Mouse (Mus musculus) embryonic facial prominence, embryonic 14.5 days (tissue): ENCODE measurements around the gene Slc22a8. TPM values are rescaled to one million over a fixed set of nuclear protein-coding genes. Genes with fewer than 3 reads are reported as not detected.
A peak's percentile ranks its signal among the peaks of the same experiment; 100 is the strongest.

Experiments used
- ATAC-seq: fragments of 200-750 bp; cut with Nextera tagmentation; 2 replicates; pipeline ENCODE4 v1.8.0; 2017; ENCODE audit warnings: low read depth, moderate number of reproducible peaks, moderate TSS enrichment
- DNase-seq: peaks from one replicate; pipeline ENCODE4 v3.0.0-alpha.2; 2015; ENCODE audit warnings: low spot score
- H3K27ac ChIP-seq: fragments of 300-500 bp; sonication (generic); replicated peaks from 2 replicates; pipeline ENCODE4 v1.5.1; 2014; ENCODE audit warnings: low read depth, mild to moderate bottlenecking, low read length, moderate library complexity
- H3K27me3 ChIP-seq: fragments of 300-500 bp; sonication (generic); replicated peaks from 2 replicates; pipeline ENCODE4 v1.6.1; 2014; ENCODE audit warnings: low read length; ENCODE audit not compliant: control insufficient read depth, insufficient read depth
- H3K36me3 ChIP-seq: fragments of 300-500 bp; sonication (generic); 2 replicates; pipeline ENCODE4 v1.6.1; 2014; ENCODE audit warnings: low read length, mixed read lengths; ENCODE audit not compliant: control insufficient read depth, insufficient read depth
- H3K4me1 ChIP-seq: fragments of 300-500 bp; sonication (generic); 2 replicates; pipeline ENCODE4 v1.6.1; 2014; ENCODE audit warnings: antibody characterized with exemption, low read length; ENCODE audit not compliant: control insufficient read depth, insufficient read depth
- H3K4me2 ChIP-seq: fragments of 300-500 bp; sonication (generic); 2 replicates; pipeline ENCODE4 v1.6.1; 2014; ENCODE audit warnings: low read depth, mild to moderate bottlenecking, low read length, moderate library complexity, mixed read lengths
- H3K4me3 ChIP-seq: fragments of 300-500 bp; sonication (generic); 2 replicates; pipeline ENCODE4 v1.5.1; 2014; ENCODE audit warnings: low read depth, mild to moderate bottlenecking, low read length
- H3K9ac ChIP-seq: fragments of 300-500 bp; sonication (generic); 2 replicates; pipeline ENCODE4 v1.6.1; 2014; ENCODE audit warnings: low read depth, mild to moderate bottlenecking, low read length, moderate library complexity, mixed read lengths
- H3K9me3 ChIP-seq: fragments of 300-500 bp; sonication (generic); 2 replicates; pipeline ENCODE4 v1.6.1; 2016; ENCODE audit warnings: low read length; ENCODE audit not compliant: control insufficient read depth
- WGBS: fragments of 180-500 bp; shearing (Covaris S2); extraction: QIAGEN DNeasy Blood & Tissue Kit; methylation state at CpG from one replicate; pipeline ENCODE4 v1.1.7; 2014; 5-methylcytosine and 5-hydroxymethylcytosine counted together
- polyA plus RNA-seq: library from polyadenylated mRNA; unstranded; fragments of >200 nt; fragmentation: Nextera tagmentation; extraction: Ambion mirVana; gene quantifications from 2 replicates; pipeline ENCODE4 v1.2.1, GENCODE M21; 2014

The Slc22a8 gene
- polyA plus RNA-seq, 1 experiment from 2014 or later: 1.3 TPM

DNA sequence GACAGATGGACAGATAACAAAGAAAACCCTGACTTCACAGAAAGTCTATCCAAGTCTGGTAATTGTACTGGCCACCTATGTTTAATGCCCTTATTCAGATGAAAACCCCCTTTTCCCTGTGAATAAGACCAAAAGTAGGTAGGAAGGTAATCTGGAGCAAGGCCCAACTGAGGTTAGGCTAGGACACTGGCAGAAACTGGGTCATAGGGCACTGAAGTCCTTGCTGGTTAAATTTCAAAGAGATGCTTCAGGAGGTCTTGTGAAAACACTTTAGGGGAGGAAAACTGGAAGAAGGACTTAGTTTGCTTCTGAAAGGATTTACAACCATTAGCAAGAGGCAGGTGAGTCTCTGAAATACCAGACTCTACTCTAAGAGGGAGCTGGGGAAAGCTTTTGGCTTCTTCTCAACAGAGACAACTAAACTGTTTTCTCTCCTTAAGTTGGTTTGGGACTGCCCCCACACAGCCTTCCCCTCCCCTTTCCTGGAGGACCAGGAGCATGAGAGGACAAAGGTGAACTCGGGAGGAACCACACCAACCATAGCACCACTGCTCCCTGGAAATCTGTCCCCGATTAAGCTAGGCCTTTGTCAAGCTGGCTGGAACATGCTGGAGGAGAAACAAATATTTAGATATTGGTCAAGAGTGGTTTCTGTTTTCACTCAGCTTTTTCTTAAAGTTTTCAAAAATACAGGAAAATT is 20.6 kb upstream of the Slc22a8 start:
- Histone ChIP-seq H3K4me2 (no peak overlapping the region), H3K36me3 (no peaks in the 10 kb centered on the region), H3K9ac (peak overlapping the region; percentile 55; the same call in 1 of the 2 replicates), H3K9me3 (no peaks in the 10 kb centered on the region), H3K4me3 (no peak overlapping the region), H3K27ac (no peak overlapping the region), H3K27me3 (no peaks in the 10 kb centered on the region), H3K4me1 (no peaks in the 10 kb centered on the region)
- DNase-seq (no peak), ATAC-seq (no peak)
- 48% methylated on average over 2 of the region's 2 CpGs for WGBS

DNA sequence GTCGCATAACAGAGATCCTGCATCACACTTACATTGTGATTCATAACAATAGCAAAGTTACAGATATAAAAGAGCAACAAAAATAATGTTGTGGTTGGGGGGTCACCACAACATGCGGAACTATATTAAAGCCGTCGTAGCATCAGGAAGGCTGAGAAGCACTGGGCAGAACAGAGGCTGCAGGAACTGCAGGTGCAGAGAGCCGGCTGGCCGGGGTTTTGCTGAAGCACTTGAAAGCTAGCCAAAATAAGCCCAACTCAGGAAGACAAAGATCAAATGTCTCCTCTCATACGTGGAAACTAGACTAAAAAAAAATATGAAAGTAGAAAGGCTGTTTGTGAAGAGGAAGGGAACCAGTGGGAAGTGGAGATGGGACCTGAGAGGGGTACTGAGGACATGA is 19.3 kb upstream of the Slc22a8 start:
- WGBS: 46% methylated on average over 7 of the region's 7 CpGs
- no peak overlapping the region for H3K9ac ChIP-seq
- no peaks in the 10 kb centered on the region for H3K4me1 ChIP-seq
- H3K27me3 ChIP-seq: no peaks in the 10 kb centered on the region
- H3K27ac ChIP-seq: no peak overlapping the region
- ATAC-seq (no peak), DNase-seq (peak; percentile 62)
- H3K36me3 ChIP-seq: no peaks in the 10 kb centered on the region
- no peak overlapping the region for H3K4me3 ChIP-seq
- H3K4me2 ChIP-seq: no peak overlapping the region
- no peaks in the 10 kb centered on the region for H3K9me3 ChIP-seq

DNA sequence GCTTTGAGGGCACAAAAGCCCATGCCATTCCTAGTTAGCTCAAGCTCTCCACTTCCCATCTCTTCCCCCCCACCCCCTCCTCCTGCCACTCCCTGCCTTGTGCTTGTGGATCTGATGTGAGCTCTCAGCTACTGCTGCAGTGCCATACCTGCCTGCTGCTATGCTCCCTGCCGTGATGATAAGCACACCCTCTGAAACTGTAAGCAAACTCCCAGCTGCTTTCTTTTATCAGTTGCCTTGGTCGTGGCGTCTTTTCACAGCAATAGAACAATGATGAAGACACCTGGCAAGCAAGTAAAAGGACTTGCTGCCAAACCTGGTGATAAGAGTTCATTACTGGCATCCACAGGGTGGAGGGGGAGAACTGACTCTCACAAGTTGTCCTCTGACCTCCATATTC is 18.6 kb upstream of the Slc22a8 start:
- no peaks in the 10 kb centered on the region for H3K9me3 ChIP-seq
- H3K4me3 ChIP-seq: no peak overlapping the region
- no peak overlapping the region for H3K4me2 ChIP-seq
- H3K4me1 ChIP-seq: no peaks in the 10 kb centered on the region
- H3K9ac ChIP-seq: no peak overlapping the region
- H3K36me3 ChIP-seq: no peaks in the 10 kb centered on the region
- 39% methylated on average over 3 of the region's 3 CpGs for WGBS
- DNase-seq (no peak), ATAC-seq (no peak)
- H3K27me3 ChIP-seq: no peaks in the 10 kb centered on the region
- H3K27ac ChIP-seq: no peak overlapping the region

DNA sequence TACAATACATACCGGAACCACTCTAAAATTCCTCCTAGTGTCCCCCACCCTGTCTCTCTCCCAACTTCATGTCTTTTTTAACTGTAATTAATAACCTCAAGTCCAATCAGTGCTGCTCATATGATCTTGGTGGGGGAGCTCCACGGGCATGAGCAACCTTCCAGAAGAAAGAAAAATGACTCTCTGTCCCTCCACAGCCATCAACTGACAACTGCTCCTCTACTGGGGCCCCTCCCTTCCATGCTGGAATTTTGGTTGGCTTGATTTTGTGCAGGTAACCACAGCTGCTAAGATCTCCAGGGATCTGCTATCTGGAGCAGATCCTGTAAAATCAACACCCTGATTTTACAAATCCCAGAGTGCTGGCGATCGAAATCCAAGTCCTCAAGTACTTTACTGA is 13.6 kb upstream of the Slc22a8 start:
- Histone ChIP-seq H3K4me1 (no peaks in the 10 kb centered on the region), H3K4me2 (no peak overlapping the region), H3K36me3 (no peaks in the 10 kb centered on the region), H3K9me3 (no peaks in the 10 kb centered on the region), H3K27ac (no peak overlapping the region), H3K4me3 (no peak overlapping the region), H3K9ac (0 out of 2 replicates have a peak overlapping the region, but pooled peaks have one; percentile 25), H3K27me3 (no peaks in the 10 kb centered on the region)
- 68% methylated on average over 4 of the region's 4 CpGs for WGBS
- DNase-seq (no peak), ATAC-seq (no peak)

DNA sequence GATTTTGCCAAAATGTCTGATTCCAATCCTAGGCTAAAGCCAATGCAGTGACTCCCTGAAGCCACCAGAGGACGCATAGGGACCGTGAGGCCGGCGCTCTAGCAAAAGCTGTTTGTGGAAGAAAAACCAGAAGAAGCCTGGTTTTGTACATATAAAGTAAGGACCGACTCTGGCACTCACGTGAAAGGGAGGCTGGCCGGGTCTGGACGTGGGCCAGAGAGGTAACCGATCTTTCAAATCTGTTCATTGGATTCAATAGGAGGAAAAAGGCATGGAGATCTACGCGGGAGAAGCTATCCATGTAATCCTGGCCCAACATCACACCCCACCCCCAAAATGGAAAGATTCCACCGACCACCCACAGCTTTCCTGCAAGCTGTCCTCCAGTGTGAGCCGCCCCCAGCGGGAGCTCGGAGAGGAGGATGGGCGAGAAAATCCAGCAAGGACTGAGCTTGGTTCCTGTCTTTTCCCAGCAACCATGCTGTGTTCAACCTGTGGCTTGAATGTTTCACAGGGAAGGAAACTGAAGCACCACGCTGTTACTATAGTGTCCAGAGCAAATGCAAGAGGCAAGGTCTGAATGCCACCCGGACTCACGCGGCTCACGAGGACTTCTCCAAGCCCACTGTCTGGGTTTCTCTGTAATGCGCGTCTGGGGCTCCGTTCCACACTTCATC is 12.6 kb upstream of the Slc22a8 start:
- Histone ChIP-seq H3K4me3 (peak overlapping the region; percentile 35), H3K27me3 (no peaks in the 10 kb centered on the region), H3K36me3 (no peaks in the 10 kb centered on the region), H3K27ac (0 out of 2 replicates have a peak overlapping the region, but pooled peaks have one; percentile 11), H3K4me1 (no peaks in the 10 kb centered on the region), H3K9me3 (no peaks in the 10 kb centered on the region), H3K9ac (peak overlapping the region; percentile 50), H3K4me2 (peak overlapping the region; percentile 62)
- peak; percentile 79 for ATAC-seq
- 4% methylated on average over 24 of the region's 24 CpGs for WGBS
- DNase-seq: peak; percentile 90

DNA sequence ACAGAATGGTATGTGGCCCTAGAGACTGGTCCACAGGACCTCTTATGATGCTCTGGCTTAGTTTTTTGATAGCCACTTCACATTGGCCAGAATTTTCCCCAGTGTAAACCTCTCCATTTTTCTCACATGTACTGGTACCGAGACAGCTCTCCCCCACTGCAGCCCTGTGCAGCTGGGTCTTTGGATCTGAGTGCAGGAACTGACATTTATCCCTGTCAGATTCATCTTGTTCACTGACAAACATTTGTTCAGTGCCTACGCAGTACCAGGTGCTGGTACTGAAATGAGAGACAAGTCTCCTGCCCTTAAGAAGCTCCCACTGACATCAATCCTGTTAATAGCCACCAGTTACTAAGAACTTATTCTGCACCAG is 12.1 kb upstream of the Slc22a8 start:
- Histone ChIP-seq H3K36me3 (no peaks in the 10 kb centered on the region), H3K9ac (peak overlapping the region; percentile 50), H3K27ac (0 out of 2 replicates have a peak overlapping the region, but pooled peaks have one; percentile 11), H3K9me3 (no peaks in the 10 kb centered on the region), H3K4me3 (peak overlapping the region; percentile 35; the same call in 1 of the 2 replicates), H3K27me3 (no peaks in the 10 kb centered on the region), H3K4me2 (peak overlapping the region; percentile 62), H3K4me1 (no peaks in the 10 kb centered on the region)
- no peak for ATAC-seq
- DNase-seq: no peak
- 61% methylated on average over 2 of the region's 2 CpGs for WGBS

DNA sequence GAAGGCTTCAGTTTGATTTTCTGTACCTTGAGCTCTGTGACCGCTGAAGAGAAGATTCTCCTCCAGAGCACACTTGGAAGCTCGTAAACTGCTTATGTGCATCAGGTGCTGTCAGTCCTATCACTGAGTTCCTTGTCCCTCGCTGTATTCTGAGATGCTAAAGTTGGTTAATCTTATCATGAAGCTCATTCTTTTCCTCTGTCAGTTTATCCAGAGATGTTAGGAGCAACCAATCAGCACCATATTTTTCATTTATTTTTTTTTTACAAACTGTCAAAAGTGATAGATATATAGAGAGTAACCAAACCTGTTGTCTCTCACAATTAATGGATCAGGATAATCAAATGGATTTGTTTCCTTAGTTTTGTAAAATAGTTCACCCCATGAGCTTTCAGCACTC is 5.8 kb upstream of the Slc22a8 start:
- no peak for DNase-seq
- ATAC-seq: no peak
- H3K4me1 ChIP-seq: no peaks in the 10 kb centered on the region
- no peak overlapping the region for H3K9ac ChIP-seq
- H3K27ac ChIP-seq: no peak overlapping the region
- H3K4me3 ChIP-seq: no peak overlapping the region
- no peaks in the 10 kb centered on the region for H3K27me3 ChIP-seq
- 85% methylated on average over 3 of the region's 3 CpGs for WGBS
- no peaks in the 10 kb centered on the region for H3K36me3 ChIP-seq
- H3K9me3 ChIP-seq: no peaks in the 10 kb centered on the region
- no peak overlapping the region for H3K4me2 ChIP-seq

DNA sequence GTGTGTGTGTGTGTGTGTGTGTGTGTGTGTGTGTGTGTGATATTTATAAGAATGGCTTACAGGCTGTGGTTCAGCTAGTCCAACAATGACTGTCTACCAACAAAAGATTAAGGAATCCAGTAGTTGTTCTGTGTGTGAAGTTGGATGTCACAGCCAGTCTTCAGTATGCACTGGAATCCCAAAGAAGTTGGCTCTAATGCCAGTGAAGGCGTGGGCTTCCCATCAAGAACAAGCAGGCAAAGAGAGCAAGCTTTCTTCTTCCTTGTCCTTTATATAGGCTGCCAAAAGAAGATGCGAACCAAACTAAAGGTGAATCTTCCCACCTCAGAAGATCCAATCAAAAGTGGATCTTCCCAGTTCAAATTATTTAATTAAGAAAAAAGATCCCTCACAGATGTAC is 5.2 kb upstream of the Slc22a8 start:
- Histone ChIP-seq H3K27me3 (no peaks in the 10 kb centered on the region), H3K4me1 (no peaks in the 10 kb centered on the region), H3K9ac (no peak overlapping the region), H3K4me2 (no peak overlapping the region), H3K9me3 (no peaks in the 10 kb centered on the region), H3K36me3 (no peaks in the 10 kb centered on the region), H3K4me3 (no peak overlapping the region), H3K27ac (no peak overlapping the region)
- no peak for ATAC-seq
- 58% methylated on average over 2 of the region's 2 CpGs for WGBS
- DNase-seq: no peak

DNA sequence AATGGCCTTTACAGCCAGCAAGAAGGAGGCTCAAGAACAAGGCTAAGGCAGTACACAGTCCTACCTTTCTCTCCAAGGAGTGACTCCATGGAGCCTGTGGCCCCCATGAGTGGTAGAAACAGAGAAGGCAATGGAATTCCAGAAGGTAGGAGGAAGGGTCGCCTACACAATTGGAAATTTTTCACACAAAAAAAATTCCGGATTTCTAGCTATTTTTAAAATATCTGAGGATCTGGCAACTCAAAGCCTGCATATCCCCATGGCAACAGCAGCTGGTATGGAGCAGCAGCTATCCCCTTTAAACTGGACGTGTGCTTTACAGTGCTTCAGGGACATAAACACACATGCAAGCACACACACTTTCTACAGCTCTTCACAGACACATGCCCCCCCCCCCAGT is 4.7 kb upstream of the Slc22a8 start:
- DNase-seq (no peak), ATAC-seq (no peak)
- Histone ChIP-seq H3K27me3 (no peaks in the 10 kb centered on the region), H3K4me2 (no peak overlapping the region), H3K4me1 (no peaks in the 10 kb centered on the region), H3K36me3 (no peaks in the 10 kb centered on the region), H3K9me3 (no peaks in the 10 kb centered on the region), H3K9ac (no peak overlapping the region), H3K4me3 (no peak overlapping the region), H3K27ac (no peak overlapping the region)
- WGBS: 29% methylated on average over 3 of the region's 3 CpGs
